Mouse (Mus musculus) G1E (cell line): Measurements from ENCODE around the gene Sub1. TPM values are rescaled to one million over a fixed set of nuclear protein-coding genes. Genes with fewer than 3 reads are reported as not detected.

Source experiments
- ATAC-seq: 2 replicates; pipeline ENCODE4 v1.8.0; 2016; ENCODE audit warnings: mild to moderate bottlenecking; ENCODE audit not compliant: insufficient number of reproducible peaks, poor library complexity, low FRiP score, severe bottlenecking; ENCODE audit errors: extremely low read depth
- DNase-seq: peaks from one replicate; pipeline ENCODE4 v3.0.0; 2012; ENCODE audit warnings: low spot score
- H3K27me3 ChIP-seq: 2 replicates; pipeline ENCODE4 v1.6.1; 2012; ENCODE audit warnings: mild to moderate bottlenecking, low read length, inconsistent platforms; ENCODE audit not compliant: insufficient read depth
- H3K36me3 ChIP-seq: replicated peaks from 2 replicates; pipeline ENCODE3; 2012; ENCODE audit warnings: mild to moderate bottlenecking, inconsistent platforms
- H3K4me1 ChIP-seq: 2 replicates; pipeline ENCODE4 v1.6.1; 2012; ENCODE audit warnings: low read depth, low read length, inconsistent platforms, mixed read lengths; ENCODE audit not compliant: insufficient read depth
- H3K4me3 ChIP-seq: 2 replicates; pipeline ENCODE4 v1.5.1; 2012; ENCODE audit warnings: low read depth, mild to moderate bottlenecking, inconsistent platforms, low read length, moderate library complexity, mixed read lengths
- H3K9me3 ChIP-seq: replicated peaks from 2 replicates; pipeline ENCODE4 v1.6.1; 2012; ENCODE audit warnings: inconsistent platforms
- CTCF ChIP-seq: IDR thresholded peaks from 2 replicates; pipeline ENCODE4 v1.5.1; 2012; ENCODE audit warnings: low read depth, low read length, inconsistent platforms, mixed read lengths
- GATA1 ChIP-seq: IDR thresholded peaks from 2 replicates; pipeline ENCODE4 v1.6.1; 2012; ENCODE audit warnings: borderline replicate concordance, low read length, inconsistent platforms, mixed read lengths
- GATA2 ChIP-seq: IDR thresholded peaks from 2 replicates; pipeline ENCODE4 v1.6.1; 2012; ENCODE audit warnings: low read depth, low read length, inconsistent platforms, borderline replicate concordance
- POLR2AphosphoS5 ChIP-seq: IDR thresholded peaks from 2 replicates; pipeline ENCODE4 v1.6.1; 2012; ENCODE audit warnings: low read depth, low read length, inconsistent platforms; ENCODE audit not compliant: insufficient replicate concordance
- TAL1 ChIP-seq: conservative IDR thresholded peaks from 2 replicates; pipeline ENCODE4 v1.6.1; 2012; ENCODE audit warnings: low read depth, low read length, inconsistent platforms, mixed read lengths
- polyA plus RNA-seq: library from polyadenylated mRNA; stranded (reverse); fragments of >175 nt; gene quantifications from 2 replicates; pipeline ENCODE4 v1.2.3, GENCODE M21; 2012
- total RNA-seq, 2 experiments: library from RNA; stranded (forward) in 1 of 2; stranded (reverse) in 1 of 2; fragments of 200-1000 nt in 1 of 2; fragments of >200 nt in 1 of 2; fragmentation: Nextera tagmentation in 1 of 2; gene quantifications; 2 replicates each; pipeline ENCODE4 v1.2.3; 2014 to 2017

Gene Sub1
- total and polyA plus RNA-seq, 3 experiments: 28.4 to 945 (median 308) TPM

DNA sequence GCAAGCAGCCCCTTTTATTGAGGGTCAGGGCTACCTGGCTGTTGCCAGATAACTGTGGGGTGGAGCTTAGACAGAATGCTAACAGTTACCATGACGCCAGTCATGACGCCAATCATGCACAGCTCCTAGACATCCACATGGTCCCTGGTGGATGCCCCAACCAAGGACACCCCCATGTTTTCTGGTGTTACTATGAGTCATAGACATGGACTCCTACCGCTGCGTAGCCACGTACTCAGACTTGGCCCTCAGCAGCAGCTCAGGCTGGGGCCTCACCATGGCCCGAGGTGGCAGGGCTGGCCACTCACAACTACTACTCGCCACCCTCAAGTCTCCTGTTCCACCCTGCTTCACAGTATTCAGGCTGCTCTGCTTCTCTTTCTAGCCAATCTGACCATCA lies 45.6 kb downstream of the Sub1 start:
- H3K4me3 ChIP-seq: no peak overlapping the region
- H3K36me3 ChIP-seq: no peaks in the 10 kb centered on the region
- DNase-seq (no peak), ATAC-seq (no peak)
- no peaks in the 10 kb centered on the region for H3K9me3 ChIP-seq
- peaks cover 15% of the 10 kb centered on the region for H3K27me3 ChIP-seq
- TF ChIP-seq GATA1 (no peak), POLR2AphosphoS5 (no peak), GATA2 (no peak), CTCF (no peak), TAL1 (no peak)
- no peaks in the 10 kb centered on the region for H3K4me1 ChIP-seq

DNA sequence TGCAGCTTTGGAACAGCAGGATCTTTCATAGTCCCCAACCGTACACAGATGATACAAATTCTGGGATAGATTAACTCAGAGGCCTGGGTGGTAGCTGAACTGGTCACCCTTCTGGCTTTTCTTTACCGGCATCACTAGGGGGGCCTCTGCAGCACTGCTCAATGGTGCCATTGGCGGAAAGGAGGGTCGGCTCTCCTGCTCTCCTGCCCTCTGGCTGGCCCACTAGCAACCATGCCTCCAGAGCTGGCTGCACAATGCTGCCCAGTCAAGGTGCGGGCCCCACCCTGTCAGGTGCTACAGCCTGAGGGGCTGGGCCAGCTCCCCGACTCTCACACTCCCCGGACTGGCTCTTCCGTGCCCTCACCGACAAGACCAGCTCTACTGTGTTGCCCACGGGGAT lies 46.6 kb downstream of the Sub1 start:
- Histone ChIP-seq H3K4me1 (no peaks in the 10 kb centered on the region), H3K36me3 (no peaks in the 10 kb centered on the region), H3K27me3 (peaks cover 11% of the 10 kb centered on the region), H3K9me3 (no peaks in the 10 kb centered on the region), H3K4me3 (no peak overlapping the region)
- TF ChIP-seq GATA2: no peak
- no peak for TF ChIP-seq TAL1
- TF ChIP-seq GATA1: no peak
- no peak for TF ChIP-seq CTCF
- TF ChIP-seq POLR2AphosphoS5: no peak
- no peak for DNase-seq
- no peak for ATAC-seq

DNA sequence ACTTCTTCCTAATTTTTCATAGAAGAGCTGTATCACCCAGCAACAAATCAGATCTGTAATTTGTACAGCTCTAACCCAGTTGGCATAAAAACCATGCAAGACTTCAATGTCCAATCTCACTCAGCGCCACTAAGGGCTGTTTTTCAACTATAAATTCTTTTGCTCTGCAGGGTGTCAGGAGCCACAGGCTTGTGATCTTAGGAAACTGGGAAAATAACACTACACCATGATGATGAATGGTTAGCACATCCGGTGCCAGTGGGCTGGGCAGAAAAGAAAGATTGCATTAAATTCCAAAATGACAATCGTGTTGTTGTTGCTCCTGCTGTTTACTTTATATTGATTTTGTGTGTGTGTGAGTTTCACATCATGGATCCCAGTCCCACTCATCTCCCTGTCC lies 47.3 kb downstream of the Sub1 start:
- no peak overlapping the region for H3K4me3 ChIP-seq

DNA sequence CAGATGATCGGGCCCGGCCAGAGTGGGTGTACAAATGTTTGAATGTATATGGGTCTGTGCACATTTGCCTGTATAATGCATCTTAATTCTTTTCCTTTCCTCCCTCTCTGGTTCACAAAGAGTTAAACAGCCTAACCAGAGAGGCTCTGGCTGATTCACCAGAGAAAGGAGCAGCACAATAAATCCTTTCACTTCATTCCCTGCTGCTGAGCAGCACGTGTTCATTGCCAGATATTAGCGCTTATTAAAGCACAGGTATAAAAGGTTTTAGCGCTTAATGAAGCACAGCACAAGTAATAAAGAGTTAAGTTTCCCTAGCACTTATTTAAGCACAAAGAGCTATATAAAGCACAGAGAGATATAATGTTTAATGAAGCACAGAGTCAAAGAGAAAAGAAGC lies 55.9 kb downstream of the Sub1 start:
- no peak for ATAC-seq
- no peak for DNase-seq
- H3K9me3 ChIP-seq: no peaks in the 10 kb centered on the region
- H3K4me1 ChIP-seq: no peaks in the 10 kb centered on the region
- H3K27me3 ChIP-seq: no peaks in the 10 kb centered on the region
- TF ChIP-seq TAL1: no peak
- no peak for TF ChIP-seq GATA2
- TF ChIP-seq POLR2AphosphoS5: no peak
- no peak for TF ChIP-seq CTCF
- TF ChIP-seq GATA1: no peak
- H3K36me3 ChIP-seq: no peaks in the 10 kb centered on the region
- no peak overlapping the region for H3K4me3 ChIP-seq

More for the DNA sequence above, 47.3 kb downstream of the Sub1 start:
- no peak for DNase-seq
- Histone ChIP-seq H3K27me3 (peaks cover 11% of the 10 kb centered on the region), H3K9me3 (no peaks in the 10 kb centered on the region), H3K4me1 (no peaks in the 10 kb centered on the region), H3K36me3 (no peaks in the 10 kb centered on the region)
- TF ChIP-seq TAL1: no peak
- no peak for TF ChIP-seq CTCF
- TF ChIP-seq POLR2AphosphoS5: no peak
- TF ChIP-seq GATA1: no peak
- TF ChIP-seq GATA2: no peak
- no peak for ATAC-seq

Other genes starting within 250 kb of the Sub1 start
- gene Npr3, start 89.7 kb downstream of the Sub1 start, total RNA-seq (2014; fragmentation: Nextera tagmentation): not detected in 2 replicates
- 0.06 and 0.16 TPM in 2 replicates for gene Npr3, start 89.7 kb downstream of the Sub1 start, total RNA-seq (2017)
- not detected in 2 replicates for gene Npr3, start 89.7 kb downstream of the Sub1 start, polyA plus RNA-seq
- 421 and 506 TPM in 2 replicates for gene Zfr, start 120.8 kb upstream of the Sub1 start, total RNA-seq (2014; fragmentation: Nextera tagmentation)
- gene Zfr, start 120.8 kb upstream of the Sub1 start, total RNA-seq (2017): 66.9 and 77.6 TPM in 2 replicates
- gene Zfr, start 120.8 kb upstream of the Sub1 start, polyA plus RNA-seq: 65.3 and 67.7 TPM in 2 replicates
- 27.6 and 29.0 TPM in 2 replicates for gene Mtmr12, start 208.0 kb upstream of the Sub1 start, total RNA-seq (2014; fragmentation: Nextera tagmentation)
- gene Mtmr12, start 208.0 kb upstream of the Sub1 start, total RNA-seq (2017): 25.7 and 29.4 TPM in 2 replicates
- 7.9 and 8.2 TPM in 2 replicates for gene Mtmr12, start 208.0 kb upstream of the Sub1 start, polyA plus RNA-seq